Mouse (Mus musculus) ES-E14 (cell line): ENCODE measurements around the gene Itpr2.

Source experiments
- HCFC1 ChIP-seq: IDR thresholded peaks from 2 replicates; pipeline ENCODE4 v1.6.1; 2012; ENCODE audit warnings: low read length, inconsistent platforms, borderline replicate concordance; ENCODE audit not compliant: insufficient read depth
- ZC3H11A ChIP-seq: IDR thresholded peaks from 2 replicates; pipeline ENCODE4 v1.6.1; 2012; ENCODE audit warnings: low read depth, mild to moderate bottlenecking, inconsistent platforms, low read length, borderline replicate concordance

- TF ChIP-seq HCFC1 (no peak), ZC3H11A (no peak)
Measured at GRCm38 (mm10) chr6:146245888-146246287, 256.1 kb downstream of the Itpr2 start.
